Mouse (Mus musculus) small intestine, adult 2 months (tissue): ENCODE measurements around the gene Senp6.

ENCODE experiments used
- CTCF ChIP-seq: fragments of 200-500 bp; IDR thresholded peaks from 2 replicates; pipeline ENCODE4 v1.5.1; 2012; ENCODE audit warnings: low read depth, mild to moderate bottlenecking, control low read depth, inconsistent platforms, low read length, moderate library complexity, mixed read lengths; ENCODE audit not compliant: insufficient replicate concordance, insufficient read length; ENCODE audit errors: extremely low read depth
- POLR2A ChIP-seq: fragments of 200-500 bp; IDR thresholded peaks from 2 replicates; pipeline ENCODE4 v1.6.1; 2012; ENCODE audit warnings: low read depth, mild to moderate bottlenecking, control low read depth, inconsistent platforms, low read length, moderate library complexity

DNA sequence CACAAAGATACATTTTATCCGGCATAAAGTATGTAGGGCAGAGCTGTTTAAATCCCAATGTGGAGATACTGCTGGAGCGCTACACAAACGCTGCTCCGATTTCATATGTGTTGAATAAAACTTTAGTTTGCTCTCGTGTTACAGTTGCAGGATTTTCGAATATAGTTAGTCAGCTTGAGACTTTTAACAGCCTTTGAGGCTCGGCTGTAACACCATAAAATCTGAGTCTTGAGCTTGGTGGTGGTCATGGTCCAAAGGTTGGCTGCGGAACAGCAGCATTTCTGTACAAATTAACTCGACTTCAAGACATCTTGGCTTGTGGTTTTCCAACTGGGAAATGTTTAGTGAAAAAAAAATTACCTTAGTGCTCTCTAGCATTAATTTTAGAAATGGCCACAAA, 99.0 kb downstream of the Senp6 start:
- TF ChIP-seq CTCF (no peak), POLR2A (no peak)
